Mouse (Mus musculus) kidney, adult 18-20 months (tissue): Measurements from ENCODE around the gene Lypd3.

Source experiments
- DNase-seq: peaks from one replicate; pipeline ENCODE4 v3.0.0; 2021

Lypd3 gene

DNA sequence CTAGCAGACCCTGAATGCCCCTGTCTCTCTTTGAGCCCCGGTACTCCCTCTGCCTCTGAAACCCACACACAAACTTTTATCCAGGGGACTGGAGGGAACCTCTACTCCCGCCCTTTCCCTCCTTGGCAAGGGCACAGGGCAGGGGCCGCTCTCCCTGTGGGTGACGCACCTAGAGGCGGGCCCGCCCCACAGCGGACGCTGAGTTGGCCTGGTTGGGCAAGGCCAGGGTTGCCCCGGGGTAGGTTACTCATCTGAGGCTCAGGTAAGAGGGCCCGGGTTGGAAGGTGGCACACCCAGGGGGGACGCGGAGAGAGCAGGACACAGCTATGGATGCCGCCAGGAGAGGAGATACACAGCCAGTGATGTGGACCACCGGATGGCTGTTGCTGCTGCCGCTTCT lies at the start of gene Lypd3:
TSS of gene Lypd3 (plus strand) at position 287 of the 400 bp plus-strand sequence.
- DNase-seq: no peak

DNA sequence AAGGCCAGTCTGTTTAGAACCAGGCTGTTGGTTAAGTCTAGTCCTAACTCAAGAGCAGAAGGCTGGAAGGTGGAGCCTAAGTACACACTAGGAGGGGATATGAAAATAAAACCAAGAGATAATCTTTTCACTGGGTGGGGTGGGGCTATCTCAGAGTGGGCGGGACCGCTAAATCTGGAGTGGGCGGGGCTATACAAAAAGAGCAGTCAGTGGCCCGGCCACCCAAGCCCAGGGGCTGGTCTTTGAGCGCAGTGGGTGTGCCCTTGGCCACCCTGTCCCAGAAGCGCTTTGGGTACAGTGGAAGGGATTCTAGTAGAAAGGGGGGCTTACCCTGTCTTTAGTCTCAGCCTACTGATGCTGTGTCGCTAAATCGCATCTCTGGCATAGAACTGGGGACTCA lies 49.5 kb upstream of the Lypd3 start:
- no peak for DNase-seq

DNA sequence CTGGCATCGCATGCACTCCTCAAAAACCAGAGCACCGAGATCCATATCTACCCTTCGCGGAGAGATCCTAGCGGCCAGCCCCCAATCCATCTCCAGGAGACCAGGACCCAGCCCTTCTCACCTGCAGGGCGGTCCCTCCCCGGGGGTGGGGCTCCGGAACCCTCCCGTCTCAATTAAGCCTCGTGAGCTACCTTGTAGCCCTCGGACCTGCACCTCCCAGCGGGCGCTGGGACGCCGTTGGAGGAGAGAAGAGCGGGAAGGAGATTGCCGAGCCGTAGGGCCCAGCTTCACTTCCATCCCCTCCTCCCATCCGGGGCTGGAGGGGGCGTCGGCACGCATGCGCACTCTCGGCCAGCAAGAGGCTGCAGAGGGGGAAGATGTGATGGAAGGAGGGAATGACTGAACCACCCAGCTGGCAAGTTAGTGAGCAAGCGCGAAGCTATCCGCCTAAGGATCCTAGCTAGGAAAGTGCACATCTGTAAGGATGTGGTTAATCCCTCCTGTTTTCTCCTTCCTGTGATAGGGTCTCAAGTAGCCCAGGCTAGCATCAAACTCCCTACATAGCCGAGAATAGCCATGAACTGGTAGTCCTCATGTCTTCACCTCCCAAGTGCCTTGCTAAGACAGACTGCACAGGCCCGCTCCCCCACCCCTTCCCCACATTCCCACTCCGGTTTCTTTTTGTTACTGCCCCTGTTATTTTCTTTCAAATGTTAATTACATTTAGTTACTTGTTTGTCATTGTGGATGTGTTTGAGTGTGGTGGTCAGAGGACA lies 48.8 kb upstream of the Lypd3 start, which contains the start of the genes Ethe1 and Zfp575:
TSS of gene Ethe1 (plus strand) at position 214 of the 776 bp plus-strand sequence.
TSS of gene Zfp575 (minus strand) at position 312 of the 776 bp plus-strand sequence.
- DNase-seq: no peak

DNA sequence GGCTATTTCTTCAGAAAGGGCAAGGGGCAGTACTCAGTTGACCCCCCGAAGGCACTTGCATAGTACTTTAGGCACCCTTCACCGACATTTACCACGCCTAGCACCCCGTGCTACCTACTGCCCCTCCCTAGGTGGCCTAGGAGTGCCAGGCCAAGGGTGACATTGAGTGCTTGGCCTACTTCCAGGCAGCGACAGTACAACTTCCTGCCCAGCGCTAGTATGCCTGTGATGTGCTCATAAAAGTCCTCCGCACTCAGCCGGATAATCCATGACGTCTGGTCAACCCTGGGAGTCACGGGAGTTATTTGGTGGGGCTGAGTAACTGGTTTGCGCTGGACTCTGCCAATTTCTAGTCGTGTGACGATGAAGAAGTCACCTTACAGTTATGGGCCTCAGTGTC lies 48.0 kb upstream of the Lypd3 start:
- peak; percentile 81 for DNase-seq

DNA sequence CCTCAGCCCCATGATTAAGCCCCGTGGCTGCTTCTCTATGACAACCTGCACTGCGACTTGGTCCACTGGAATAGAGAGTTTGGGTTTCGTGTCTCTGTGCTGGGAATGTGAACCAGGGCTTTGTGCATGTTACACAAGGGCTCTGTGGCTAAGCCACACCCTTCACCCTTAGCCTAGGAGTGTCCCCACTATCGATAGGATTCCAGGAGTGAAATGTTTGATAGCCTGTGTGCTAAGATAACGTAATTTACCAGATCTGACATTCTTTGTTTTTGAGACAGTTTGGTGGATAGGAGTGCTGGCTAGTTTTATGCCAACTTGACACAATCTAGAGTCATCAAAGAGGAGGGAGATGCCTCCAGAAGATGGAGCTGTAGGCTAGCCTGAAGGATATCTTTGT lies 44.6 kb upstream of the Lypd3 start:
- DNase-seq: no peak

DNA sequence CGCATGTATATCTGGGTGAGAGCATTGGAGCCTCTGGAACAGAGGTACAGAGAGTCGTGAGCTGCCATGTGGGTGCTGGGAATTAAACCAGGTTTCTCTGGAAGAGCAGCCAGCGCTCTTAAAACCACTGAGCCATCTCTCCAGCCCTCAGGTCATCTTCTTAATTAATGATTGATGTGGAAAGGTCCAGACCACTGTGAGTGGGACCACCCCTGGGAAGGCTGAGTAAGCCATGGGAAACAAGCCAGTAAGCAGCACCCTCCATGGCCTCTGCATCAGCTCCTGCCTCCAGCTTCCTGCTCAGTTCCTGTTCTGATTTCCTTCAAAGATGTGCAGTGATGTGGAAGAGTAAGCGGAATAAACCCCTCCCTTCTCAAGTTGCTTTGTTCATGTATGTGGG lies 44.2 kb upstream of the Lypd3 start:
- no peak for DNase-seq

DNA sequence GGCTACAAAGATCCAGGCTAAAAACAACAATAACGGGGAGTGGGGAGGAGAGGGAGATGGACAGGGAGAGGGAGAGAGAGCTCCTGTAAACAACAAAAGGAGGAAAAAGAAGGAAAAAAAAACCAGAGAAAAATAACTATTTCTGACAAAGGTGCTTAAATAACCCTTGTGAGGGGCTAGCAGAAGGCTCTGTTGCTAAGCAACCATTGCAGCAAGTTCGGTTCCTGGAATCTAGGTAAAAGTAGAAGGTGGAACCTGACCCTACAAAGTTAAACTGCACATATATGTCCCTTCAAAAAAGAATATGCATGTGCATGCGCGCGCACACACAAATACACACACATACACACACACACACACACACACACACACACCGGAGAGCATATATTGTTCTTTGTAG lies 43.6 kb upstream of the Lypd3 start:
- DNase-seq: no peak

DNA sequence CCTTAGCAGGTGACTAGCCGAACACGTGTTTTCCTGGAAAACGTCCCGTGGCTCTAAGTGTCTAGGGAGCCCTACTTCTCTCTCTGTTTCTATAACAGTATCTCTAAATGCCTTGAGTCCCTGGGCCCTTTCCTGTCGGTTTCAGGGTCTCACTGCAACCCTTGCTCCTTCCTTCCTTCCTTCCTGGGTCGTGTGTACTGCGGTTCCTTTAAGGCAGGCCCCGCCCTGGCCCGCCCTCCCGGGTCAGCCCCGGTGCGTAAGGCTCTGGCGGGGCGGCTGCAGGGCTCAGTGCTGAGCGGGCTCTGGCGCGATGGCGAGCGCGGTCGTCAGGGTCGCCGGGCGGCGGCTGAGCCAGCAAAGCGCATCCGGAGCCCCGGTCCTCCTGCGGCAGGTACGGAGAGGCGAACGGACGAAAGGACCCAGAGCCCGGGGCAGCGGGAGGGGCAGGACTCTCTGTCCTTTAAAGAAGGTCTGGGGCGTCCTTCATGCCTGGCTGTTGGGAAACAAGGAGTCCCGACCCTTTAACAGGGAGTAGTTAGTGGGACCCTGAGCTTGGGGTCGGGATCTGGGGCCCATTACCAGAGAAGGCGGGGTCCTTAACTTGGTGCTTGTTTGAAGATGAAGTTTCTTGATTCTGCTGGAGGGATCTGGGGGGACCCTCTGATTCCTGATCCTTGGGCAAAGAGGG lies 42.6 kb upstream of the Lypd3 start:
- peak; percentile 85 for DNase-seq

DNA sequence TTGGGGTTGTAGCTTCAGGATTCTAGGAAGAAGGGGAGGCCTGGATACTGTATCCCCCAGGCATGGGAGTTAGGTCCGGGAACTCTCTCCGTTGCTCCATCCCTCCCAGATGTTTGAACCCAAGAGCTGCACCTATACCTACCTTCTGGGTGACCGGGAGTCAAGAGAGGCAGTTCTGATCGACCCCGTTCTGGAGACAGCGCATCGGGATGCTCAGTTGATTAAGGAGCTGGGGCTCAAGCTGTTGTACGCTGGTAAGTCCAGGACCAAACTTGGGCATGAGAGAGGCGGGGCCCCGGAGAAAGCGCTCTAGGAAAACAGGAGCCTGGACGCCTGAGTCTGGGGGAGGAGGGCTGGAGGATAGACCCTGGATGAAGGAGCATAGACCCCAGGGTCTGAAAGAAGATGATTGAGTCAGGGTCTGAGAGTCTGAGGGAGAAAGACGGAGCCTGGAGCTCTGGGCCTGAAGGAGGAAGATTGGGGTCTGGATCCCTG lies 42.0 kb upstream of the Lypd3 start:
- peak; percentile 28 for DNase-seq

DNA sequence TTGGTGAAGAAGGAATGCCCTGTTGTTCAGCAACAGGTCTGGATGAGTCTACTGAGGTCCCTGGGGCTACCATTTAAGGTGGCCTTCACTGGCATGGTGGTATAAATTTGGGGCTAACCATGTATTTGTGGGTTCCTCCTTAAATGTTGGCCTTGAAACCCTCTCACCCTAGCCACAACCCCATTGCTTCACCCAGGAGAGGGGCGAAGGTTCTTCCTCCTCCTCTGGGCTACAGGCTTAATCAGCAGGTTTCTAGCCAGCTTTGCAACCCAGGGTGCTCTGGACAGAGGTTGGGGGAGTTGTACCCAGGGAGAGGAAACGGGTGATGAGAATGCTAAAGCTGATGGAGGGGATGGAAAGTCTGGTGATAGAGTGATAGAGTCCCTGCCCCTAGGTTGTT lies 40.9 kb upstream of the Lypd3 start:
- DNase-seq: peak; percentile 28

DNA sequence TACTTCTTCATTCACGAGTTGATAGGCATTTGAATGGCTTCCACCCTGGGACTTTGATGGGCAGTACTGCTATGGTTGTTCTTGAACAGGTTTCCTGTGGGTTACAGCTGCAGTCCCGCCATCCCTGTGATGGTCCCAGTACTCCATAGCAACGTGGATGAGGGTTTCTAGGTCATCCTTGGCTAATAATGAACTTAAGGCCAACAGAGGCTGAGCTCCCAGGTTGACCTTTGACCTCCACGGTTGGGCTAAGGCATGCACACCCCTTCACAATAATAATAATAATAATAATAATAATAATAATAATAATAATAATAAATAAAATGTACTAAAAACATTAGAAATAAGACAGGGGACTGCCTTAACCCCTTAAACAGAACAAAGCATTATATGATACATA lies 38.2 kb upstream of the Lypd3 start:
- no peak for DNase-seq

DNA sequence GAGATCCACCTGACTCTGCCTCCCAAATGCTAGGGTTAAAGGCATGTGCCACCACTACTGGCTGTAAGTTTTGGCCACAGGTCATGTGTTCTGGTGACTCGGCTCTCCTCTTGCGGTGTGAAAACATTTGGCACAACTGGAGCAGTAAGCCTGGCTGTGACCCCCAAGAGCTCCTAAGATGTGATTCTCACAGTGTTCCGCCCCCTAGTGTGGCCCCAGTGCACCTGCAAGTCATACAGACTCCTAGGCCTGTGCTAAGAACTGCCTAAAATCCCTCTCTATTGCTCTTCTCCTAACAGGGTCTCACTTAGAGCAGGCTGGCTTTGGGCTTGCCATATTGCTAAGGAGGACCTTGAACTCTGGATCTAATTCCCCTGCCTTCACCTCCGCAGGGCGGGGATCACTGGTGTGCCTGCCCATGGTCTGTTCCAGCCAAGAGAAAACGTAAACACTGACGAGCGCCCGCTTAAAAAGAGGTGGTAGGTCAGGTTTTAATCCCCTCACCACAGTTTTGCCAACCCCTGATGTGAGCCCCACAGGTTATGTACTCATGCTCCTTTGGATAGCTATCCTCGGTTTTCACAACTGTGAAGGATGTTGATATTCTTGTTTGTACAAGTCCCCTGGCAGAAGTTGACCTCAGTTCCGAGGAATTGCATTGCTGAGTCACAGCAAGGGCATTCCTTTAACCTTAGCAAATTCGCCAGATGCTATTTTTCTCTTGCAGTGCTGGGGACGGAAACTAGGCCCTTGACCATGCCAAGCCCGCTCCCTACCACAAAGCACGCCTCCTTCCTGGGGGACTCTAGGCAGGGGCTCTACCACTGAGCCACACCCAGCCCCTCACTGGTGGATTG lies 36.9 kb upstream of the Lypd3 start:
- DNase-seq: peak; percentile 24

DNA sequence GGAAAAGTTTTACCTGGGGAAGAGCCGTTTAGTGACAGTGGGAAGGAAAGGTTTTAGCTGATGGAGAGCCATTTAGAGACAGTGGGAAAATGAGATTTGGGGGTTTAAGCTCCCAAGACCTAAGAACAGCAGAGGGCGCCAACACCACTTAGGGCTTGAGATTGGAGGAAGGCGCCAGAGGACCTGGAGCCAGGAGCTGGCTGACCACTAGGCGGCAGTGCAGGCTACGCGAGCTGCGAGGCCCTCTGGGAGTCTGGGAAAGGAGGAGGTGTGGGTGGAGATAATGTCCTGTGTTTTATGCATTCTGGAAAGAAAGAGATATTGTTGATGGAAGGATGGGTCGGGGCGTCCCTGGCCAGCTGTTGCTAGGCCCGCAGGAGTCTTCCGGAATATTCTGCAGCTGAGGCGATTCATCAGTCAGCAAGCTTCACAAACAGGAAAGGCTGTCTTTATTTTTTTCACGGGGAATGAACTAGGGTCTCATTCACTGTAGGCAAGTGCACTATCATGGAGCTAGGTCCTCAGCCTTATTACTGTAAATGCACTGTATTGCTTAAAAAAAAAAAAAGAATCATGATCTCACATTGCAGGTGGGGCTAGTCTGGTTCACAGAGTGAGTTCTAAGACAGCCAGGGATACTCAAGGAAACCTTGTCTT lies 35.3 kb upstream of the Lypd3 start:
- peak; percentile 93 for DNase-seq

DNA sequence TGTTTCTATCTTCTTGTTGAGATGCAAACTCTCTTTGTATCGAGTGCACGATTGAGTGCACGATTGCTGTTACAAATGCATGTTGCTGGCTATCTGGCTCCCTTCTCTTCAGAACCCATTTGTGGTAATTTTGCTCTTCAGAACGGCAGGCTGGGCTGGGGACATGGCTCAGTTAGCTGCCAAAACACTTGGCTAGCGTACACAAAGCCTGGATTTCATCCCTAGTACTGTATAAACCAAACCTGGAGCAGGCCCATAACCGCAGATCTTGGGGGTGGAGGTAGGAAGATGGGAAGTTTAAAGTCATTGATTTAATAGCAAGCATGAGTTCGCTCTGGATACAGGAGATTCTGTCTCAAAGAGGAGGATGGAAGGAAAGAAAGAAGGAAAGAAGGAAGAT lies 30.8 kb upstream of the Lypd3 start:
- no peak for DNase-seq

DNA sequence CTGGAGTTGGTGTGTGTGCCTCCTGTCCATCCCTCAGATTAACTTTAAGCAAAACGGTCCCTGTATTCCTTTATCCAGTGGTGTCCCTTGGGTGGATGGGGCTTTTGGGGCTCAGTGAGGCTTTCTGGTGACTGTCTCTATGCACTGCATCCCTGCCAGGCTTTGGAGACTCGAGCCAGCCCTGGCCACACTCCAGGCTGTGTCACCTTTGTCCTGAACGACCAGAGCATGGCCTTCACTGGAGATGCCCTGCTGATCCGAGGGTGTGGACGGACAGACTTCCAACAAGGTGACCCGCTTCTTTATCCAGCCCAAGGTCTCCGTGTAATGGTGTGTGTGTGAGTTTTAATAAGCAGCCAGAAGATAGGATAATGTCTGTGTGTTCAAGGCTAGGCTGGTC lies 30.3 kb upstream of the Lypd3 start:
- DNase-seq: peak; percentile 46

DNA sequence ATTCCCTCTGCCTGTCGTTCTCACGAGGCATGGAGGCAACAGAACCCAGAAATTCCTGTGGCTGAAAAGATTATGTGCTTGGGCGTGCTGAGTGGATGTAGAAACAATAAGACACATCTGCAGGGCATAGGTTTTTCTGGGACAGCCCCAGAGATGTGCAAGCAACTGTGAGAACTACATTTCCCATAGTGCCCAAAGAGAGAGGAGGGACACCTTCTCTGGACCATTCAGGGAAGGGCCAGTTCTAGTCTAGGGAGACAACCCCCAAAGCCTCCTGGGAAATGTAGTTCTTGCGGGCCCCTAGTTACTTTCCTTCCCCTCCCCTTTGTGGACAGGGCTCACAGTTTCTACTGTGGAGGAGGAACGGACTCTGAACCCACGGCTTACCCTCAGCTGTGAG lies 28.3 kb upstream of the Lypd3 start:
- DNase-seq: peak; percentile 59

DNA sequence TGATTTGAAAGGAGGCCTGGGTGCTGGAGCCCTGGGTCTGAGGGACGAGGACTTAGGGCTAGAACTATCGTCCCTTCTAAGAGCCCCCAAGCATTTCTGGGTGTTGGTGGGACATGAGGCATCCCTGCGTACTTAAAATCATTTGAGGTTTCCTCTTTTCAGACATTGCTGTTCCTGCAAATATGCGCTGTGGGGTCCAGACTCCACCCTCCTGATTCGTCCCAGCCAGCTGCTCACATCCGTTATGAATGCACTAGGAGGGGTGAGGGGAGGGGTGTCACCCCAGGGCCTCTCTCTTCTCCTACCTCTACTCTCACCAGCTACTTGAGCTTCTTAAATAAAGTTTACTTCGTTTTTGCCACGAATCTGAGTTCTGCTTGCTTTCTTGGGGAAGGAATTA lies 27.8 kb upstream of the Lypd3 start:
- no peak for DNase-seq

DNA sequence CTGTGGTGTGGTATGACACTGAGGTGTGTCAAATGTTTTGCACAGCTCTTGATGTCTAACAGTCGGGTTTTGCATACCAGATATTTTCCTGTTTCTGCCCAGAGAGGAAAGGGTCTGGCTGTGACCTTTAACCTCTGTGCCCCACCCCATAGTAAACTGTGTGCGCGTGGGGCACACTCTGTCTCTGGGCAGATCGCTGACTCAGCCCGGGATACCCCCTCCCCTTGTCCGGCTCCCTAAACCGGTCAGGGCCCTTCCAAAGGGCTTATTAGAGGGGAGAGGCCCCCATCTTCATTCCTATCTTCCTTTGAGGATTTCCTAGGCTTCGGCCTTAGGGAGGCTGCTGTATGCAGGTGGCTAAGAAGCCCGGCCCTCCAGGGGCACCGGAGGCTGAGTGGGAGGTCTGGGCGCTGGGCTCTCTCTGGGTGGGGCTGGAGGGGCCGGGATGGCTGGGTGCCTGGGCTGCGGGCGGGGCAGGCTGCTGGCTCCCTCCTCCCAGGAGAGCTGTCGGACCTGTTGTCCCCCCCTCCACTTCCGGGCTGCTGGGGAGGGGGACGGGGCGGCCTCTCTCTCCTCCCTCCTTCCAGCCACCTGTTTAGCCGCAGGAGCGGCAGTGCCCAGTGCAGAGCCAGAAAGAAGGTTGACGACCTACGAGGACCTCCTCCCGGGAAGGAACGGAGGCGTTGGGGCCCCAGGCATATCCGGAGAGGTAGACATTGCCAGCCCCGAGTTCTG lies 26.0 kb upstream of the Lypd3 start, which contains the start of gene Phldb3:
TSS of gene Phldb3 (plus strand) at position 620 of the 735 bp plus-strand sequence.
- peak; percentile 53 for DNase-seq

DNA sequence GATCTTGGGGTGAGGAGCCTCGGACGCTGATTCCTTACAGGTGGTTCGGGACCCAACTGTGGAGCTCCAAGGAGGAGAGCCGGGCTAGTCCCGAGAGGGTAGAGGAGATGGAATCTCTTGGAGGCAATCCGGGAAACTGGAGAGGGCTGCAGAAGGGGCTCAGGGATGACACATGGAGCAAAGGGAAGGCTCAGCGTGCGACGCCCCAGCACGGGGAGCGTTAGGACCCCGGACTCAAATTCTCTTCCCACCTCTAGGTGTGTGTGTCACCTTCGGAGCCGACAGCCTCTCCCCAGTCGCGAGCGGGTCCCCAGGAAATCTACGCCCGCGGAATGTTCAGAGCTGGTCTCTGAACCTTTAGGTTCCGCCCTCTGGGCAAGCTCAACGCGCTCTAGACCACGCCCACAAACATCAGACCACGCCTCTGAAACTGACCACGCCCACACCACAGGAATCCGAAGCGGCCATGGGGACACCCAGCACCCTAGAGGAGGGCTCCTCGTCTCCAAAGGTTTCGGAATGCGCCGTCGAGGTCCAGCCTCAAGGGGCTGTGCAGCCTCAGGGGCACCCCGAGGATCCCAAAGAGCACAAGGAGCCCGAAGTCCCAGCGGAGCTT lies 25.4 kb upstream of the Lypd3 start:
- DNase-seq: peak; percentile 98

DNA sequence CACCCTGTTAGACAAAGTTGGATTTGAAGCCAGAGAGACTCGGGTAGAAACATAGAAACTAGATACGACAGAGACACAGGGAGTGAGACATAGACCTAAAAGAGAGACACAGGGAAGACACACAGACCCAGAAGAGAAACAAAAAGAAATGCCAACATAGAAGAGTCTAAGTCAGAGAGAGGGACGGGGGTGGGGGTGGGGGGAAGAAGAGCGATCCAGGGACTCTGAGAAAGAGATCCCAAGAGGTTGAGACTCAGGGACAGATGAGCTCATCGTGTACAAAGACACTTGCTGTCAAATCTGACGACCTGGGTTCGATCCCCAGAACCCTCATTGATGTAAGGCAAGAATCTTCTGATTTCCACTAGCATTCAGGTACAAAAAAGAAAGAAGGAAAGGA lies 24.6 kb upstream of the Lypd3 start:
- no peak for DNase-seq

DNA sequence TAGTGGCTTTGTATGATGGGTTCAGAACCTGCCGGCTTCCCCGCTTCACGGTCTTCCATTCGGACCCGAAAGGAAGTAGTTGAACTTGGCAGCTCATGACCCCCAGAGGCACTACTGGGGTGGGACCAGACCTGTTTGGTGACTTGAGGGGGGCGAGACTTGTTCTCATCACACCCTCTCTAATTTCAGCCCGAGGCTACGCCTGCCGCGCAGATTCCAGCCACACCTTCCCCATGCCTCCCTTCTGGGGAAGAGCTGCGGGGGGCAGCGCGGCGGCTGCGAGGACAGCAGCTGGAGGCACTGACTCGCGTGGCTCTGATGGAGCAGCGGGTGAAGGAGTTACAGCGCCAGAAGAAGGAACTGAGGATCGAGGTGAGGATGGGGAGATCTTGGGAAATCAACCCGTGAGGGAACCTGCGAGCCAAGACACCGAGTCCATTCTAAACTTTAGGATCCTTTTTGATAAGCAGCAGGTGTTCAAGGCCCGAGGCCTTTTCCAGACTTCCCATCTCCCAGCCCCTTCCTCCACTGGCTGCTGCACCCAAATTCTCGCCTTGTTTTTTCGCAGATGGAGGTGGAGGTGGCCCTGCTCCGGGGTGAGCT lies 23.9 kb upstream of the Lypd3 start:
- no peak for DNase-seq
